Mouse (Mus musculus) v-Abl transformed pro-B cells (cell line): ENCODE data around the gene Il5.

ENCODE experiments used
- in situ Hi-C, 2 experiments: fragments of 400-800 bp; cut with MboI; formaldehyde crosslinking; loops; one replicate each; pipeline ENCODE4 v1.15.1; 2025; ENCODE audit not compliant: unreplicated experiment in 2 of 2

Il5 gene

DNA sequence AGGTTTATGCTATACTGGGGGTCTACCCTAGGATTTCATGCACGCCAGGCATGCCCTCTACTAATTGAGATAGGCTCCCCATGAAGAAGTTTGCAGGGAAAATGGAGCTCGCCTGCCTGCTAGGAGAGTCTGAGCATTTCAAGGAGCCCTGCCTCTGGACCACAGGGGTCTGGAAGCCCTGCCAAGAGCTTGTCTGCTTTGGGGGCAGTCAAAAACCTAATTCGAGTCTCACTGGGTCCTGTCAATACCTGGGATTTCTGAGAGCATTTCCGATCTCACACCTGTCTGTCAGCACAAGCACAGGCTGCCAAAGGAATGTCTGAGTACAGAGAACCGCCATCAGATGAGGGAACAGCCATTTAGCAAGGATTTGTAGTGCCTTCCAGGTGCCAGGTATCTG, 44.0 kb downstream of the Il5 start:
- in situ Hi-C loops, result loop anchor here (5.0 kb wide), 3 partner anchors 33 to 88 kb away; no protein-coding TSS in a partner anchor

DNA sequence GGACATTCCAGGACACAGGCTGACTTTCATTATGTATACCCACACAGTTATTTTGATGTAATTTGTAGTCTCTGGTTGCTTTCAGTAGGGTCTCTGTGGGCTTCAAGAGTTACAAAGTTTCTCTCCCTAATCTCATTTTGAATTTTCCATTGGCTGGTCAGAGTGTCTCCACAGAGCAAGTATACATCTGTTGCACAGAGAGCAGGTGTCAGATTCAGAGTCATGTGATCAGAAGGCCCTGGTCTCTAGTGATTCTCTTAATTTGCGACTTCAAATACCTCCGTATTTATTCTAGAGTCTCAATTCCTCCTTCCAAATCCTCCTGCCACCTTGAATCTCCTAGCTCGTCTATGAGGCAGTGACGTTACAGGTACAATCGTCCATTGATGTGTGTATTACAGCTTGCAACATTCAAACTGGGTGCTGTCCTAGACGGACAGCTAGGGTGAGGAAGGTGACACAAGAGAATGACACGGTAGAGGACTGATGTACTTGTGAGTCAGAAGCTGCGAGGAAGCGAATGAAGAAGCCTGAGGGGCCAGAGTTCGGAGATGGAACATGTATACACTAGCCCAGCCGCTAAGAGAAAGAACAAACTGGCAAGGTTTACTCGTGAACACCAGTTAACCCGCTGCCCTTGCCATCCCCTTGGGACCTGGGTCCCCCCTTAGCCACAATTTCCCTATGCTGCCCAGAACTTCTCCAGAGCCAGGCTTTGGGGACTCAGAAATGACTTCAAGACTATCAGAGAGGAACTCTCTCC, 48.0 kb downstream of the Il5 start:
- in situ Hi-C loops, result no loop called here

- in situ Hi-C loops, result no loop called here
These were observed 48.6 kb downstream of the Il5 start for GRCm38 (mm10) chr11:53769185-53769576.

DNA sequence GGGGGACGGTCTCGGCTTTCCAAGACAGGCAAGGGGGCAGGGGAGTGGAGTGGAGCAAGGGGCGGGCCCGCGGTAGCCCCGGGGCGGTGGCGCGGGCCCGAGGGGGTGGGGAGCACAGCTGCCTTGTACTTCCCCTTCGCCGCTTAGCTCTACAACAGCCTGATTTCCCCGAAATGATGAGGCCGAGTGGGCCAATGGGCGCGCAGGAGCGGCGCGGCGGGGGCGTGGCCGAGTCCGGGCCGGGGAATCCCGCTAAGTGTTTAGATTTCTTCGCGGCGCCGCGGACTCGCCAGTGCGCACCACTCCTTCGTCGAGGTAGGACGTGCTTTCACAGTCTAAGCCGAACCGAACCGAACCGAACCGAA, 49.1 kb downstream of the Il5 start, which contains the start of gene Irf1:
Gene Irf1, plus strand, starts transcription at position 255 of the 365 bp plus-strand sequence.
- in situ Hi-C loops, result no loop called here

DNA sequence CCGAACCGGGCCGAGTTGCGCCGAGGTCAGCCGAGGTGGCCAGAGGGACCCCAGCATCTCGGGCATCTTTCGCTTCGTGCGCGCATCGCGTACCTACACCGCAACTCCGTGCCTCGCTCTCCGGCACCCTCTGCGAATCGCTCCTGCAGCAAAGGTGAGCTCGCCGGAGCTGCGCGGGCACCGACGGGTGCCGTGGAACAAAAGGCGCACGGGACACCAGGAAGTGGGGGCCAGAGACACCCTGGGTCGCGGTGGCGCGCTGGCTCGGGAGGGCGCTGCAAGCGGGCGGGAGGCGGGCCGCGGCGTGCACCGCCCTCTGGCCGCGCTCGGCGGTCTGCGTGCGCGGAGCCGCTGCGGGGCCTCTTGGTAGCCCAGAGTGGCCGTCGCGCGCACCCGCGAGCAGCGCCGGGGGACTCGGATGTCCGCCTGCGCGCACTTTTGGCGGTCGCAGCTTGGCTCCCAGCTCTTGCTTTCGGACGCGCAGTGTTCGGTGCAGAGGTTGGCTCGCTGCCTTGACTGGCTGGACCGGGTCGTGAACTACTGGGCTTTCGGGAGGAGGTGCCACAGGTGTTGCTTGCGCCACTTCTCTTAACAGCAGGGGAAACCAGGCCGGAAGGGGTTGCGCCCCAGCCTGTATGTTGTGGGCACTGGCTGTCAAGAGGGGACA, 49.7 kb downstream of the Il5 start:
- in situ Hi-C loops, result no loop called here

GRCm38 (mm10) chr11:53771001-53771744, 50.6 kb downstream of the Il5 start:
- in situ Hi-C loops, result no loop called here

- in situ Hi-C loops, result no loop called here
These were observed 51.9 kb downstream of the Il5 start for GRCm38 (mm10) chr11:53772536-53772935.

DNA sequence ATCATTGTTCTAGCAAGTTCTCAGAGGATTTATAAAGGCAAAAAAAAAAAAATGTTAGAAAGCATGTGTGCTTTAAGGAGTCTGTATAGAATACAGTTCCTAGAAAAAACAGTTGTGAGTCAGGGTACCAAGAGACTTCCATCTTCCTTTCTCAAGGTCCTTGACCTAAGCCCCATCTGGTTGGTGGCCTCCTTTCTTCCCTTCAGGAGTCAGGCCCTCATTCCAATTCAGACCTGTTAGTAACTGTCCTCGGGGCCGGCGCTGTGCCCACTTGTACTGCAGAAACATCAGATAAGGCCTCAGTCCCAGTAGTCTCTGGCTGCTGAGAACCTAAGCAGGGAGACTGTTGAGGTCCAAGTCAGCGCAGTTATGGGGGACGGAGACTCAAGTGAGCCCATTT, 52.5 kb downstream of the Il5 start, which contains the start of gene Gm17334:
Gene Gm17334, minus strand, starts transcription at position 101 of the 400 bp plus-strand sequence.
- in situ Hi-C loops, result no loop called here

DNA sequence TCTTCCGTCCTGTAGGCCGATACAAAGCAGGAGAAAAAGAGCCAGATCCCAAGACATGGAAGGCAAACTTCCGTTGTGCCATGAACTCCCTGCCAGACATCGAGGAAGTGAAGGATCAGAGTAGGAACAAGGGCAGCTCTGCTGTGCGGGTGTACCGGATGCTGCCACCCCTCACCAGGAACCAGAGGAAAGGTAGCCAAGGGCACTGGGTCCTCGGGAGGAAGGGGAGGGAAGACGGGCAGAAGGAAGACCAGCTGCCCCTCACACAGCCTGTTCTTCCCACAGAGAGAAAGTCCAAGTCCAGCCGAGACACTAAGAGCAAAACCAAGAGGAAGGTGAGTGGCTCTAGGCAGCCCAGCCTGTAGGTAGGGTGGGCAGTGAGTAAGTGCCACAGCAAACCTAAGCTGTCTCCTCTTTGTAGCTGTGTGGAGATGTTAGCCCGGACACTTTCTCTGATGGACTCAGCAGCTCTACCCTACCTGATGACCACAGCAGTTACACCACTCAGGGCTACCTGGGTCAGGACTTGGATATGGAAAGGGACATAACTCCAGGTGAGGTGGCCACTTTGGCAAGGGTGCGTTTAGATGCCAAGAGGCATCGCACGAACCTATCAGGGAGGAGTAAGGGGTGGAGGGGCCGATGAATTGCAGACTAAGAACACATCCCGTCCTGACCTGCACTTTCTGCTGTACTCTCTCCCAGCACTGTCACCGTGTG, 53.2 kb downstream of the Il5 start:
- in situ Hi-C loops, result no loop called here
